Mouse (Mus musculus) midbrain, embryonic 15.5 days (tissue): ENCODE measurements around the gene Olfr955. TPM values are rescaled to one million over a fixed set of nuclear protein-coding genes. Genes with fewer than 3 reads are reported as not detected.

ENCODE experiments used
- ATAC-seq: fragments of 200-750 bp; cut with Nextera tagmentation; replicated peaks from 2 replicates; pipeline ENCODE4 v1.8.0; 2017; ENCODE audit warnings: moderate TSS enrichment
- H3K27ac ChIP-seq: fragments of 300-500 bp; sonication (generic); 2 replicates; pipeline ENCODE4 v1.5.1; 2015; ENCODE audit warnings: mild to moderate bottlenecking, inconsistent platforms
- H3K27me3 ChIP-seq: fragments of 300-500 bp; sonication (generic); replicated peaks from 2 replicates; pipeline ENCODE4 v1.6.1; 2015; ENCODE audit warnings: inconsistent platforms
- H3K36me3 ChIP-seq: fragments of 300-500 bp; sonication (generic); replicated peaks from 2 replicates; pipeline ENCODE4 v1.6.1; 2015; ENCODE audit warnings: inconsistent platforms
- H3K4me1 ChIP-seq: fragments of 300-500 bp; sonication (generic); 2 replicates; pipeline ENCODE4 v1.6.1; 2015; ENCODE audit warnings: inconsistent platforms
- H3K4me2 ChIP-seq: fragments of 300-500 bp; sonication (generic); 2 replicates; pipeline ENCODE4 v1.6.1; 2015; ENCODE audit warnings: inconsistent platforms, mild to moderate bottlenecking, moderate library complexity
- H3K4me3 ChIP-seq: fragments of 300-500 bp; sonication (generic); 2 replicates; pipeline ENCODE4 v1.5.1; 2015; ENCODE audit warnings: mild to moderate bottlenecking, inconsistent platforms
- H3K9ac ChIP-seq: fragments of 300-500 bp; sonication (generic); 2 replicates; pipeline ENCODE4 v1.6.1; 2015; ENCODE audit warnings: mild to moderate bottlenecking, inconsistent platforms
- H3K9me3 ChIP-seq: fragments of 300-500 bp; sonication (generic); 2 replicates; pipeline ENCODE4 v1.6.1; 2016; ENCODE audit warnings: inconsistent platforms
- WGBS: fragments of 180-500 bp; shearing (Covaris S2); methylation state at CpG from one replicate; pipeline ENCODE4 v1.1.7; 2015; ENCODE audit warnings: mixed read lengths; 5-methylcytosine and 5-hydroxymethylcytosine counted together
- polyA plus RNA-seq: library from polyadenylated mRNA; unstranded; fragments of >200 nt; fragmentation: Nextera tagmentation; extraction: Ambion mirVana; gene quantifications from 2 replicates; pipeline ENCODE4 v1.2.1, GENCODE M21; 2015

The Olfr955 gene
- polyA plus RNA-seq = not detected in 2 replicates

DNA sequence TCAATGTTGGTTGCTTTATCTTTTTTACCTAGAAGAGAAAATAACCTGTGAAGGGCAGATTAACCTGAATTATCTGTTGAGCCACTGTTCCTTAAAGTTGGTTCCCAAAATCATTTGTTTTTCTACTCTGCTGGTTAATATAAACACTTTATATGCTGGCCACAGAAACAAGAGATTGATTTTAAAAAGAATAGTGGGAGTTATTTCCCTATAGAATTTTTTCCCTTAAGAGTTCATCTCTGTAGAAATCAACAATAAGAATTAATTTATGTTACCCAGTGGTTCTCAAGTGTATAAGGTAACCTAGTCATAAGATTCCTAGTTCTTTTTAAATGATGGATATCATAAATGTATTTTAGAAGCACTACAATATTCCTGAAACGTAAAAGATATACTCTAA lies at the start of gene Olfr955:
Gene Olfr955 (minus strand): TSS at position 101 of the 400 bp plus-strand sequence.
- Histone ChIP-seq H3K4me1 (no peaks in the 10 kb centered on the region), H3K27me3 (no peaks in the 10 kb centered on the region), H3K4me3 (no peak within 1 kb of the TSS), H3K4me2 (no peak within 1 kb of the TSS), H3K27ac (no peak within 1 kb of the TSS), H3K9me3 (no peaks in the 10 kb centered on the region), H3K9ac (no peak within 1 kb of the TSS), H3K36me3 (no peaks in the 10 kb centered on the region)
- ATAC-seq = no peak
- WGBS = 42% methylated on average over 1 of the region's 1 CpGs

DNA sequence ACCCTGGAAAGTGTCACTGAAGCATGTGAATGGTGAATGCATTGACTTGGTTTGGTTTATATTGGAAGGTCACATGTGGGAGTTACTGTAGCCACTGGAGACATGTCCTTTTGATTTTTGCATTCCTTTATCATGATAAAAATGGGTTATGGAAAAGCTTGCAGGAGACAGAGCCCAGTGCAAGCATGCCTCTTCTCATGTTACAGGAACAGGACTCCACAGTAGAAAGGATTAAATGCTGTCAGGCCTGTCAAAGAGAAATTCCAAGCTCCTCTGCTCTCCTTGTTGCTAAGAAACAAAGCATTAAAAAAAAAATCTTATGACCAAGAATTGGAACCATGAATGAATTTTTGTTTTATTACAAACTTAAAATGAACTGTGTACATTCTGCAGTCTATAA lies 46.9 kb upstream of the Olfr955 start:
- Histone ChIP-seq H3K36me3 (no peaks in the 10 kb centered on the region), H3K4me3 (no peak overlapping the region), H3K4me2 (no peak overlapping the region), H3K27me3 (no peaks in the 10 kb centered on the region), H3K9me3 (no peaks in the 10 kb centered on the region), H3K27ac (no peak overlapping the region), H3K4me1 (no peaks in the 10 kb centered on the region), H3K9ac (no peak overlapping the region)
- no peak for ATAC-seq

- no peak within 1 kb of the TSS for H3K9ac ChIP-seq
- no peaks in the 10 kb centered on the region for H3K36me3 ChIP-seq
- H3K27me3 ChIP-seq = no peaks in the 10 kb centered on the region
- H3K4me3 ChIP-seq = no peak within 1 kb of the TSS
- H3K4me1 ChIP-seq = no peaks in the 10 kb centered on the region
- 76% methylated on average over 3 of the region's 3 CpGs for WGBS
- H3K9me3 ChIP-seq = no peaks in the 10 kb centered on the region
- no peak for ATAC-seq
- H3K27ac ChIP-seq = no peak within 1 kb of the TSS
- H3K4me2 ChIP-seq = no peak within 1 kb of the TSS
Measured at GRCm38 (mm10) chr9:39515531-39515930, 43.8 kb upstream of the Olfr955 start, which contains the start of gene Olfr957. Gene Olfr957 (minus strand): TSS chr9:39515809.

GRCm38 (mm10) chr9:39509412-39509811 lies 37.7 kb upstream of the Olfr955 start:
- no peak overlapping the region for H3K27ac ChIP-seq
- H3K4me3 ChIP-seq = no peak overlapping the region
- no peak overlapping the region for H3K4me2 ChIP-seq
- H3K36me3 ChIP-seq = no peaks in the 10 kb centered on the region
- WGBS = 79% methylated on average over 9 of the region's 9 CpGs
- H3K4me1 ChIP-seq = peaks cover 4% of the 10 kb centered on the region; the same call in 1 of the 2 replicates
- H3K27me3 ChIP-seq = no peaks in the 10 kb centered on the region
- H3K9ac ChIP-seq = no peak overlapping the region
- H3K9me3 ChIP-seq = no peaks in the 10 kb centered on the region
- ATAC-seq = peak; percentile 70

DNA sequence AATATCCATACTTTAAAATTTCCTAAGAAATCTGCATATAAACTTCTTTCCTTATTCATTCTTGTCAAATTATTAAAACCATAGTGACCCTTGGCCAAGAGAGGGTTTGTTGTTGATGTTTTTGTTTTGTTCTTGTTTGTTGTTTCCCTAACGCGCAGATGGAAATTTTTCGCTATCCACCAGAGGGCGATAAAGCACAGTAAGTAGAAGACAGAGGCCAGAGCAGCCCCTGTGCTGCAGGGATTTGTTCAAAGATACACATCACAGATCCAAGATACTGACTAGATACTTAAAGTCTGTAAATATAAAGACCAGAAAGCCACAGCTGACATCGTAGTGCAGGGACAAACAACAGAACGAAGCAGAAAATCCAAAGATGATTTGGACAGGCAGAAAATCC lies 37.3 kb upstream of the Olfr955 start:
- peaks cover 4% of the 10 kb centered on the region; the same call in 1 of the 2 replicates for H3K4me1 ChIP-seq
- H3K4me3 ChIP-seq = no peak overlapping the region
- H3K27ac ChIP-seq = no peak overlapping the region
- H3K9me3 ChIP-seq = no peaks in the 10 kb centered on the region
- H3K27me3 ChIP-seq = no peaks in the 10 kb centered on the region
- no peak overlapping the region for H3K4me2 ChIP-seq
- peak; percentile 92 for ATAC-seq
- H3K36me3 ChIP-seq = no peaks in the 10 kb centered on the region
- 8% methylated on average over 6 of the region's 6 CpGs for WGBS
- H3K9ac ChIP-seq = no peak overlapping the region

- Histone ChIP-seq H3K27me3 (no peaks in the 10 kb centered on the region), H3K9ac (no peak within 1 kb of the TSS), H3K4me3 (no peak within 1 kb of the TSS), H3K4me1 (no peaks in the 10 kb centered on the region), H3K4me2 (no peak within 1 kb of the TSS), H3K36me3 (no peaks in the 10 kb centered on the region), H3K9me3 (no peaks in the 10 kb centered on the region), H3K27ac (no peak within 1 kb of the TSS)
- WGBS = 96% methylated on average over 2 of the region's 2 CpGs
- ATAC-seq = no peak
Measured at GRCm38 (mm10) chr9:39493895-39494294, 22.2 kb upstream of the Olfr955 start, which contains the start of gene Olfr44. Gene Olfr44 (minus strand): TSS chr9:39493995.

GRCm38 (mm10) chr9:39456401-39456800 lies 15.3 kb downstream of the Olfr955 start, which contains the start of gene Olfr954:
Gene Olfr954 (plus strand): TSS chr9:39456701.
- no peak for ATAC-seq
- no peaks in the 10 kb centered on the region for H3K36me3 ChIP-seq
- H3K9ac ChIP-seq = no peak within 1 kb of the TSS
- H3K27ac ChIP-seq = no peak within 1 kb of the TSS
- no peaks in the 10 kb centered on the region for H3K4me1 ChIP-seq
- no peak within 1 kb of the TSS for H3K4me3 ChIP-seq
- H3K27me3 ChIP-seq = no peaks in the 10 kb centered on the region
- no peaks in the 10 kb centered on the region for H3K9me3 ChIP-seq
- H3K4me2 ChIP-seq = no peak within 1 kb of the TSS
- WGBS = 89% methylated on average over 6 of the region's 6 CpGs

GRCm38 (mm10) chr9:39427048-39427447 lies 44.7 kb downstream of the Olfr955 start, which contains the start of gene Olfr952:
Gene Olfr952 (minus strand): TSS chr9:39427148.
- Histone ChIP-seq H3K4me2 (no peak within 1 kb of the TSS), H3K27ac (no peak within 1 kb of the TSS), H3K4me3 (no peak within 1 kb of the TSS), H3K4me1 (no peaks in the 10 kb centered on the region), H3K36me3 (no peaks in the 10 kb centered on the region), H3K9ac (no peak within 1 kb of the TSS), H3K9me3 (no peaks in the 10 kb centered on the region), H3K27me3 (no peaks in the 10 kb centered on the region)
- ATAC-seq = no peak

Other genes starting within 250 kb of the Olfr955 start
- not detected in 2 replicates for gene Olfr1537, start 221.9 kb downstream of the Olfr955 start, polyA plus RNA-seq
- gene Olfr945, start 195.1 kb downstream of the Olfr955 start, polyA plus RNA-seq = not detected in 2 replicates
- not detected in 2 replicates for gene Olfr948, start 145.9 kb downstream of the Olfr955 start, polyA plus RNA-seq
- gene Olfr951, start 84.5 kb downstream of the Olfr955 start, polyA plus RNA-seq = not detected in 2 replicates
- not detected in 2 replicates for gene Olfr952, start 44.8 kb downstream of the Olfr955 start, polyA plus RNA-seq
- not detected in 2 replicates for gene Olfr954, start 15.2 kb downstream of the Olfr955 start, polyA plus RNA-seq
- not detected in 2 replicates for gene Olfr44, start 22.1 kb upstream of the Olfr955 start, polyA plus RNA-seq
- gene Olfr957, start 43.9 kb upstream of the Olfr955 start, polyA plus RNA-seq = not detected in 2 replicates
- gene Olfr958, start 82.1 kb upstream of the Olfr955 start, polyA plus RNA-seq = not detected in 2 replicates
- gene Olfr959, start 103.6 kb upstream of the Olfr955 start, polyA plus RNA-seq = not detected in 2 replicates
- 172 and 184 TPM in 2 replicates for gene AW551984, start 132.5 kb upstream of the Olfr955 start, polyA plus RNA-seq
- gene Olfr148, start 138.7 kb upstream of the Olfr955 start, polyA plus RNA-seq = not detected in 2 replicates
- not detected in 2 replicates for gene Olfr960, start 149.4 kb upstream of the Olfr955 start, polyA plus RNA-seq
- gene Olfr961, start 173.1 kb upstream of the Olfr955 start, polyA plus RNA-seq = not detected in 2 replicates
- not detected in 2 replicates for gene Olfr963, start 195.3 kb upstream of the Olfr955 start, polyA plus RNA-seq
- not detected in 2 replicates for gene Olfr149, start 235.2 kb upstream of the Olfr955 start, polyA plus RNA-seq
- gene Olfr965, start 239.4 kb upstream of the Olfr955 start, polyA plus RNA-seq = not detected in 2 replicates